Mouse (Mus musculus) lung, embryonic 16.5 days (tissue): Measurements from ENCODE around the gene Tmem222. TPM values are rescaled to one million over a fixed set of nuclear protein-coding genes. Genes with fewer than 3 reads are reported as not detected.
A peak's percentile ranks its signal among the peaks of the same experiment; 100 is the strongest.

Experiments
- ATAC-seq: fragments of 200-750 bp; cut with Nextera tagmentation; 2 replicates; pipeline ENCODE4 v1.8.0; 2017; ENCODE audit warnings: low read depth, mild to moderate bottlenecking, moderate library complexity
- H3K27ac ChIP-seq: fragments of 300-500 bp; sonication (generic); 2 replicates; pipeline ENCODE4 v1.5.1; 2014; ENCODE audit warnings: mild to moderate bottlenecking, control low read depth, low read length
- H3K27me3 ChIP-seq: fragments of 300-500 bp; sonication (generic); 2 replicates; pipeline ENCODE4 v1.6.1; 2014; ENCODE audit warnings: low read depth, low read length, mixed read lengths; ENCODE audit not compliant: control insufficient read depth, insufficient read depth
- H3K36me3 ChIP-seq: fragments of 300-500 bp; sonication (generic); 2 replicates; pipeline ENCODE4 v1.6.1; 2014; ENCODE audit warnings: low read length; ENCODE audit not compliant: control insufficient read depth, insufficient read depth
- H3K4me1 ChIP-seq: fragments of 300-500 bp; sonication (generic); replicated peaks from 2 replicates; pipeline ENCODE4 v1.6.1; 2014; ENCODE audit warnings: low read length, mixed read lengths; ENCODE audit not compliant: control insufficient read depth, insufficient read depth
- H3K4me2 ChIP-seq: fragments of 300-500 bp; sonication (generic); 2 replicates; pipeline ENCODE4 v1.6.1; 2014; ENCODE audit warnings: low read depth, low read length, control low read depth
- H3K4me3 ChIP-seq: fragments of 300-500 bp; sonication (generic); 2 replicates; pipeline ENCODE4 v1.5.1; 2014; ENCODE audit warnings: mild to moderate bottlenecking, low read length, control low read depth
- H3K9ac ChIP-seq: fragments of 300-500 bp; sonication (generic); 2 replicates; pipeline ENCODE4 v1.6.1; 2014; ENCODE audit warnings: low read length, control low read depth
- H3K9me3 ChIP-seq: fragments of 300-500 bp; sonication (generic); 2 replicates; pipeline ENCODE4 v1.6.1; 2016; ENCODE audit warnings: low read length; ENCODE audit not compliant: control insufficient read depth
- WGBS: fragments of 180-500 bp; shearing (Covaris S2); extraction: QIAGEN DNeasy Blood & Tissue Kit; methylation state at CpG from one replicate; pipeline ENCODE4 v1.1.7; 2014; 5-methylcytosine and 5-hydroxymethylcytosine counted together
- polyA plus RNA-seq: library from polyadenylated mRNA; unstranded; fragments of >200 nt; fragmentation: Nextera tagmentation; extraction: Ambion mirVana; gene quantifications from 2 replicates; pipeline ENCODE4 v1.2.1, GENCODE M21; 2015

Tmem222 gene
- polyA plus RNA-seq, 1 experiment from 2014 or later = 79.3 TPM

- no peak overlapping the region for H3K4me2 ChIP-seq
- no peak overlapping the region for H3K27ac ChIP-seq
- 83% methylated on average over 4 of the region's 4 CpGs for WGBS
- H3K36me3 ChIP-seq = peaks cover 4% of the 10 kb centered on the region; the same call in 1 of the 2 replicates
- peaks cover 5% of the 10 kb centered on the region; the same call in 1 of the 2 replicates for H3K4me1 ChIP-seq
- no peak overlapping the region for H3K9ac ChIP-seq
- H3K4me3 ChIP-seq = no peak overlapping the region
- ATAC-seq = 0 out of 2 replicates have a peak, but pooled peaks have one; percentile 16
- no peaks in the 10 kb centered on the region for H3K9me3 ChIP-seq
- H3K27me3 ChIP-seq = no peaks in the 10 kb centered on the region
Measured at GRCm38 (mm10) chr4:133292405-133292804, 14.8 kb upstream of the Tmem222 start.

- 83% methylated on average over 1 of the region's 1 CpGs for WGBS
- Histone ChIP-seq H3K9me3 (no peaks in the 10 kb centered on the region), H3K27ac (no peak overlapping the region), H3K36me3 (peaks cover 4% of the 10 kb centered on the region; the same call in 1 of the 2 replicates), H3K9ac (no peak overlapping the region), H3K27me3 (no peaks in the 10 kb centered on the region), H3K4me2 (no peak overlapping the region), H3K4me1 (peaks cover 5% of the 10 kb centered on the region; the same call in 1 of the 2 replicates), H3K4me3 (no peak overlapping the region)
- no peak for ATAC-seq
Measured at GRCm38 (mm10) chr4:133291255-133291654, 13.7 kb upstream of the Tmem222 start.

- Histone ChIP-seq H3K27me3 (no peaks in the 10 kb centered on the region), H3K9me3 (no peaks in the 10 kb centered on the region), H3K4me3 (no peak overlapping the region), H3K36me3 (no peaks in the 10 kb centered on the region), H3K4me1 (0 out of 2 replicates have a peak, but pooled peaks cover 5% of the 10 kb centered on the region), H3K27ac (no peak overlapping the region), H3K4me2 (no peak overlapping the region), H3K9ac (no peak overlapping the region)
- WGBS = 70% methylated on average over 4 of the region's 4 CpGs
- ATAC-seq = no peak
Measured at GRCm38 (mm10) chr4:133286476-133287077, 9.0 kb upstream of the Tmem222 start.

GRCm38 (mm10) chr4:133285950-133286349, 8.4 kb upstream of the Tmem222 start:
- Histone ChIP-seq H3K4me3 (no peak overlapping the region), H3K9ac (no peak overlapping the region), H3K4me2 (no peak overlapping the region), H3K36me3 (no peaks in the 10 kb centered on the region), H3K27ac (no peak overlapping the region), H3K4me1 (0 out of 2 replicates have a peak, but pooled peaks cover 5% of the 10 kb centered on the region), H3K9me3 (no peaks in the 10 kb centered on the region), H3K27me3 (no peaks in the 10 kb centered on the region)
- 51% methylated on average over 5 of the region's 5 CpGs for WGBS
- no peak for ATAC-seq

GRCm38 (mm10) chr4:133285299-133285698, 7.7 kb upstream of the Tmem222 start:
- Histone ChIP-seq H3K9me3 (no peaks in the 10 kb centered on the region), H3K27ac (no peak overlapping the region), H3K4me2 (no peak overlapping the region), H3K4me1 (0 out of 2 replicates have a peak, but pooled peaks cover 5% of the 10 kb centered on the region), H3K9ac (no peak overlapping the region), H3K27me3 (no peaks in the 10 kb centered on the region), H3K36me3 (no peaks in the 10 kb centered on the region), H3K4me3 (no peak overlapping the region)
- no peak for ATAC-seq
- WGBS = 80% methylated on average over 3 of the region's 3 CpGs

GRCm38 (mm10) chr4:133282656-133283055, 5.1 kb upstream of the Tmem222 start:
- no peaks in the 10 kb centered on the region for H3K9me3 ChIP-seq
- no peak for ATAC-seq
- no peaks in the 10 kb centered on the region for H3K27me3 ChIP-seq
- H3K9ac ChIP-seq = no peak overlapping the region
- peaks cover 11% of the 10 kb centered on the region; the same call in 1 of the 2 replicates for H3K4me1 ChIP-seq
- H3K27ac ChIP-seq = no peak overlapping the region
- no peak overlapping the region for H3K4me2 ChIP-seq
- no peak overlapping the region for H3K4me3 ChIP-seq
- H3K36me3 ChIP-seq = no peaks in the 10 kb centered on the region
- WGBS = 23% methylated on average over 4 of the region's 4 CpGs

- H3K9me3 ChIP-seq = no peaks in the 10 kb centered on the region
- H3K36me3 ChIP-seq = no peaks in the 10 kb centered on the region
- no peaks in the 10 kb centered on the region for H3K27me3 ChIP-seq
- 17% methylated on average over 5 of the region's 5 CpGs for WGBS
- no peak overlapping the region for H3K4me2 ChIP-seq
- peaks cover 11% of the 10 kb centered on the region; the same call in 1 of the 2 replicates for H3K4me1 ChIP-seq
- H3K27ac ChIP-seq = 0 out of 2 replicates have a peak overlapping the region, but pooled peaks have one; percentile 55
- no peak overlapping the region for H3K4me3 ChIP-seq
- H3K9ac ChIP-seq = peak overlapping the region; percentile 17
- ATAC-seq = no peak
Measured at GRCm38 (mm10) chr4:133281951-133282481, 4.4 kb upstream of the Tmem222 start.

GRCm38 (mm10) chr4:133281513-133281912, 3.9 kb upstream of the Tmem222 start:
- Histone ChIP-seq H3K4me3 (no peak overlapping the region), H3K9me3 (no peaks in the 10 kb centered on the region), H3K27me3 (no peaks in the 10 kb centered on the region), H3K4me2 (no peak overlapping the region), H3K27ac (peak overlapping the region; percentile 55; the same call in 1 of the 2 replicates), H3K36me3 (no peaks in the 10 kb centered on the region), H3K9ac (no peak overlapping the region), H3K4me1 (peaks cover 15% of the 10 kb centered on the region)
- ATAC-seq = no peak
- 23% methylated on average over 7 of the region's 7 CpGs for WGBS

- H3K4me3 ChIP-seq = no peak overlapping the region
- no peaks in the 10 kb centered on the region for H3K9me3 ChIP-seq
- H3K27me3 ChIP-seq = no peaks in the 10 kb centered on the region
- peak overlapping the region; percentile 68 for H3K4me2 ChIP-seq
- H3K36me3 ChIP-seq = no peaks in the 10 kb centered on the region
- no peak for ATAC-seq
- H3K9ac ChIP-seq = no peak overlapping the region
- peaks cover 25% of the 10 kb centered on the region for H3K4me1 ChIP-seq
- H3K27ac ChIP-seq = no peak overlapping the region; the same call in 1 of the 2 replicates
- 77% methylated on average over 3 of the region's 3 CpGs for WGBS
Measured at GRCm38 (mm10) chr4:133278482-133278881, 890 bp upstream of the Tmem222 start.
